Mouse (Mus musculus): ENCODE results near the gene Pmm1.

Pmm1 gene

DNA sequence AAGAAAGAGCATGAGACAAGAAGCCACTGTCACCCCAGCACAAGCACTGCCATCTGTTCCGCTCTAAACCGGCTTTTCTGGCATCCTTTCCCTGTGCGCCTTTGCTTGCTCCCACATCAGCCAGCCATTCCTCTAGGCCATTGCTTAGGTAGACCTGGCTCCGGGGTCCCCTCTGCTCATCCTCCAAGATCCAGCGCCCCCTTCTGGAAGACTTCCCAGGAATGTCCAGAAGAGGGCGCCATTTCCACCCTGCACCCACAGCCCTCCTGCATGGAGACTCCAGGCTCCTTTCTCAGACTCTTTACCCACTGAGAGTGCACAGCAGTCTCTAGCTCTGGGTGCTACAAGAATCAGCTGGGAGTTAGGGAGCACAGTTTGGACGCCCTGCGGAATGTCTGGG, 4.3 kb downstream of the Pmm1 start:
- peak; percentile 40 for DNase-seq (ENCODE audit: low read depth, low spot score)

DNA sequence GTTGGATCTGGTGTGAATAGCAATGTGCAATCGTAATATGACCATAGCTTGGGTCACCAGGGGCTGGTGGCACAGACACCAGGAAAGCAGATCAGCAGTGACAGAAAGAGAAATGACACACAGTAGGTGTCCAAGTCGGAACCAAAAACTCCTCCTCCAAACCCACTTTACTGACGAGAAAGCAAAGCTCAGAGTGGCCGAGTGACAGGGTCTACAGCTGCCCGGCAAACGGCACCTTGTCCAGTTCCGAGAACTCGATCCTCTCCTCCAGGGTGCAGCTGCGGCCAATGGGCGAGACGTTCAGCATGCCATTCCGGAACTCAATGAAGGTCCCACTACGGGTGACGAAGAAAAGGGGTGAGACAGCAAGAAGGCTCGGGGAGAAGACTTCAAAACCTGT, 5.3 kb downstream of the Pmm1 start:
- DNase-seq (ENCODE audit: low read depth, low spot score): no peak

DNA sequence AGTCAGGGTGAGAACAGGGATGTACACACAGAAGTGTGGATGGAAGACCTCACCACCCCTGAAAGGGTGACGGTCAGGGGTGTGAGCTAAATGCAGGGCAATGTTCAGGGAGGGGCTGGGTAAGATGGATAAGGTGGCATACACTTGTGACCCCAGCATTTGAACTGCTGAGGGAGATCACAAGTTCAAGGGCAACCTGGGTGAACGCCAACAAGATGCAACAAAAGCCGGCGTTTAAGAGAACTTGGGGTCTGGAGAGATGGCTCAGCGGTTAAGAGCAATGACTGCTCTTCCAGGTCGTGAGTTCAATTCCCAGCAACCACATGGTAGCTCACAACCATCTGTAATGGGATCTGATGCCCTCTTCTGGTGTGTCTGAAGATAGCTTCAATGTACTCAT, 6.0 kb downstream of the Pmm1 start:
- DNase-seq (ENCODE audit: low read depth, low spot score): no peak

DNA sequence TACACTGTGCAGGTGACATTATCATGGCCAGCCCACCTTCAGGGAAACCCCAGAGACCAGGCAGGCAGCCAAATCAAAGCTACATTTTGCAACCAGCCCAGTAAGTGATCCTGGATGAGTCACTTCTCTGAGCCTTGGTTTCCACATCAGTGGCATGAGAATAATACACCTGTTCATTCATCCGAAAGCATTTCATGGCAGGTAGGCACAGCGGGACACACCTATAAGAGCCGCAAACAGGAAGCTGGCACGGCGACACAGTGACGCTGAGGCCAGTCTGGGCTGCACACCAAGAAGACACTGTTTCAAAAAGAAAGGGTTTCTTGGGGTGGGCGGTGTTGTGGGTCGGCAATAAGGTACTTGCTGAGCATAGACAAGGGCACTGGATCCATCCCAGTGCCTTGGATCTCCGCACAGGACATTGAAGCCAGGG, 6.6 kb downstream of the Pmm1 start:
- DNase-seq (ENCODE audit: low read depth, low spot score): no peak

DNA sequence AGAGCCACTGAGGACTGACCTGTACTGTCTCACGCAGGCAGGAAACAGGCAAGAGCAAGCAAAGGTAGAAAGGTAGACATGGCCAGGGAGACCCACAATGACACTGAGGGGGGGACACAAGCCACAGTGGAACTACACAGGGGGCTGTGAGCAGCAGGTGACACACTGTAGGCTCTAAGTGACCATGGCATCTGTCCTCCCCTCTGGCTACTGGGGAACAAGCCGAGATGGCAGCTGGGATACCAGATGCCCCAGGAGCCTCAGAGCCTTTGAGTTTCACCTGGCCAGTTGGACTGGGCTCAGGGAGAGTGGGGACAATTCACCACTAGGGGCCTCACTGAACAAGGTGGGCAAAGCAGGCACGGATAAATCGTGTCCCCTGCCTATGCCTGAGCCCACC, 8.4 kb downstream of the Pmm1 start:
- no peak for DNase-seq (ENCODE audit: low read depth, low spot score)

DNA sequence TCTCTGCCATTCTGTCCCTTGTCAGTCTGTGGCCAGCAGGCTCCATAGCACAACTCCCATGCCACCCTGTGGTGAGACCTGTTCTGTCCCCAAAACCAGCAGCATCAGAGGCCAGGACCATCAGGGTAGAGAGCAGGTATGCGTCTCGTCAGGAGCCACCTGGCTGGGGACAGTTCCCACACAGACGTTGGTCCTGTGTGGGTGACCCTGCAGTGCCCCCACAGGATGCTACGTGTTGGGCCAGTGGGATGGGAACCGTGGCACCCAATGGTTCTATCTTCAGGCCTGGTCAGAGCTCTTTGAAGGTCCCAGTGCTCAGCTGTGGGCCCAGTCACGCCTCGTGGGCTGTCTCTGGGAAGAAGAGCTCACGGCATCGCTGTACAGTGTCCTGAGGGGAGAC, 9.6 kb downstream of the Pmm1 start:
- DNase-seq (ENCODE audit: low read depth, low spot score): no peak

DNA sequence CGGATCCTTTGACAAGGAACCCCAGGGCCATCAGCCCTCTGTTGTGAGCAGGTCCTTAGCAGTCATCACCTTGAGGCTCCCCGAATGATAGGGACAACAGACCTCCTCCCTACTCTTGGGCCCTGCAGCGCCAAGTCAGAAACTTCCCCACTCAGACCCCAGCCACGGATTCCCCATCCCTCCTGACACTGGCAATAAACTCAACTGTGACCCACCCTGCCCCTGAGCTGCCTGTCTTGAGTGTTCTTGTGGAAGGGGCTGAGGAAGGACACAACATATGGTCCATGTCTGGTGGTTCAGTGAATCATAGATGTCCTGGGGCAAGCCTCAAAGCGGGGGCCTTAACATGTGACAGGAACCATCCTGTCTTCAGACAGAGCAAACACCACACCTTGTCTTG, 10.0 kb downstream of the Pmm1 start:
- no peak for DNase-seq (ENCODE audit: low read depth, low spot score)

DNA sequence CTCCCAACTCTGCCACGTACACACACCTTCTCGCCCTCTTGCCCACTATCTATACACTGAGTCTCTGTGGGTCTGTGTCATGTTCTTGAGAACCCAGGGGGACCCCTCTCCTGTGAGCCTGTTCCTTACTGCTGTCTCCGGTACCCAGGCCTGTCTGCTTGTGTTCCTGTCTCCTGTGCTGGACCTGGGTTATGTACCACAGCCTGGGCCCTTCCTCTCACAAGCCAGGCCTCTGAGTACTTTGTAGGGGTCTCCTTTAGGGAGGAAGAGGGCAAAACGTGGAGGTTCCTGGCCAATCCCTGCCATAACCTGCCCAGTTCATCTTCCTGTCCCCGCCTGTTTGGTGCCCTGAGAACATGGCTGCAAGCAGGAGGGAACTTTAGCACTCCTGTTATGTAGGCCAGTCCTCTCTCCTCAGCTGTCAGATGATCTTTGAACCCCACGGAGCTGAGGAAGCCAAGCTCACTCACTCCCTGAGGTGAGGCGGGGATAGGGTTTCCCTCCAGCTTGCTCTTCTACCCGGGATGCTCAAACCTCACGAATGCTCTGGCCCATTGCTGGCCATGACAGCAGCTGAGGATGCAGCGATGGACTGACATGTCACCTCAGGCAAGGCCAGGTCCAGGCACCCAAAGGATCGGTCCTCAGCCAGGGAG, 11.1 kb downstream of the Pmm1 start:
- no peak for DNase-seq (ENCODE audit: low read depth, low spot score)

DNA sequence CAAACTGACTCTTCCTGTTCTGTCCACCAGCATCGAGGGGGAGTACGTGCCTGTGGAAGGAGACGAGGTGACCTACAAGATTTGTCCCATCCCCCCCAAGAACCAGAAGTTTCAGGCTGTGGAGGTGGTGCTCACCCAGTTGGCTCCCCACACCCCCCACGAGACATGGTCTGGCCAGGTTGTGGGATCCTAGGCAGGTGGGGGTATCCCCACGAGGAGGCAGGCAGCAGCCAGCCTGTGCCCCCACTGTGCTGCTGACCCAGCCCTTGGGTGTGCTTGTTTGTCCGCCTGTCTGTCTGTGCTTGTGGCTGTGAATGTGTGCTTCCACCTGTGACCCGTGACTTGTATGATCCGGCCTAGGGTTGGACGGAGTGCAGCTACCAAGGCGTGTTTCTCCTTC, 11.7 kb downstream of the Pmm1 start:
- DNase-seq (ENCODE audit: low read depth, low spot score): no peak

DNA sequence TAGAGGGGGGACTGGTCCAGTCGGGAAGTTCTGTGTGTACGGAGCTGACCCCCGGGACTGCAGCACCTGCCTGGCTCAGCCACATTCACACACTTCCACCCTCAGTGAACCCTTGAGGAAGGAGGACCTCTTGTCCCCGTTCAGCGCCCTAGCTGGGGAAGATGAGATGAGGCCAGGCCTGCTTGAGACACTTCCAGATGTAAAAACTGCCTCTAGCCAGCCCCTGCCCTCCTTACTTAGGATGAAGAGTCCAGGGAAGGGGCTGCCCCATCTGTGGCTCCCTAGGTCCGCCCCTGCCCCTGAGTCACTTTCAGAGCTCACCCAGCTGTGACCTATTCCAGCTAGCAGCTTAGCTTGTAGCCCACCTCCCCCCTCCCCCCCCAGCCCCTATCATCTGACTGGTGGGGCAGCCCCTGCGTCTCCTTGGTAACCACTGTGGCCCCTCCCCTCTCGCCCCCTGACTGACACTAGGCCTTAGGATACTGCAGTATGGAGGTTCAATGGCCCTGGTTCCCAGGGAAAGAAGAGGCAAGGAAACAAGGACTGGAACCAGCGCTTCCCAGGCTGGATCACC, 17.5 kb downstream of the Pmm1 start:
- DNase-seq (ENCODE audit: low read depth, low spot score): no peak

DNA sequence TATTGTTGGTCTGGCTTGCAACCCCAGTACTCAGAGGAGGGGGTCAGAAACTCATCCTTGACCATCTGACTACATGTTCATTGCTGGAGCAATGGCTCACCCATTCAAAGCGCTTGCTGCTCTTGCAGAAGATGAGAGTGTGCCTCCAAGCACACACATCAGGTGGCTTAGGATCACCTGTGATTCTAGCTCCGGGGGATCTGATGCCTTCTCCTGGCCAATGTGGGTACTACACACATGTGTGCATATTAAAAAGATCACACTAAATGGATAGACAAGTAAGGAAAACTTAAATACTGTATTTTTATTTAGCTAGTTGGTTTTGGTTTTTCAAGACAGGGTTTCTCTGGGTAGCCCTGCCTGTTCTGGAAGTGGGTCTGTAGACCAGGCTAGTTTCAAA, 19.7 kb downstream of the Pmm1 start:
- DNase-seq (ENCODE audit: low read depth, low spot score): no peak

DNA sequence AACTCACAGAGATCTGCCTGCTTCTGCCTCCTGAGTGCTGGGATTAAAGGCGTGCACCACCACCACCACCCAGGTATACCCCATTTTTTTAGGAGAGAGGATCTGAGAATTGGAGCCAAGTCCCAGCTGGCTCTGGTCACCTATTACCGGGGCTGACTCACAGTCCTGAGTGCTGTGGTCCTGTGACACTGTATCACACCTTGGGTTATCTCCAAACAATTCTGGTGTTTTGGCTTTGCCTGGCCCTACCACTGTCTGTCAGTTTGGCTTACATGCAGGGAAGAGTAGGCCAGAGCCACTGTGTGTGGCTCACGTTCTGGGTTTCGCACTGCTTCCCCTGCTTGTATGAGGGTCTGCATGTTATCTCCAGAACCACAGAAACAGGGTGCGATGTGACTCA, 20.5 kb downstream of the Pmm1 start:
- DNase-seq (ENCODE audit: low read depth, low spot score): no peak

DNA sequence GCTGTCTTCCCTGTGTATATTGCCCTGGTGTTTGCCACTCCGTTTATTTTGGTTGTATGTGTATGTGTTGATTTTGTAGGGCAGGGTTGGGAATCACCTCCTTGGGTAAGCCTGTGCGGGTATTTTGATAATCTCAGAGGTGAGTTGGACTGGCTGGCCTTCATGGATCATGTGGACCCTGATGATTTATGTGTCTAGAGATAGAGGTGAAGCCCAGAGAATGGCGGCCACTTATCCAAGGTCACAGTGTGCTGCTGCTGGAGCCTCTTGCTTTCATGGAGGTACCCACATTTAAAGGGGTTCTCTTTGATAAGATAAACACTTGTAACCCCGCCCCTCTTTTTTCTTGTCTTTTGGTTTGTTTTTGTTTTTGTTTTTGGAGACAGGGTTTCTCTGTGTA, 21.0 kb downstream of the Pmm1 start:
- DNase-seq (ENCODE audit: low read depth, low spot score): no peak

DNA sequence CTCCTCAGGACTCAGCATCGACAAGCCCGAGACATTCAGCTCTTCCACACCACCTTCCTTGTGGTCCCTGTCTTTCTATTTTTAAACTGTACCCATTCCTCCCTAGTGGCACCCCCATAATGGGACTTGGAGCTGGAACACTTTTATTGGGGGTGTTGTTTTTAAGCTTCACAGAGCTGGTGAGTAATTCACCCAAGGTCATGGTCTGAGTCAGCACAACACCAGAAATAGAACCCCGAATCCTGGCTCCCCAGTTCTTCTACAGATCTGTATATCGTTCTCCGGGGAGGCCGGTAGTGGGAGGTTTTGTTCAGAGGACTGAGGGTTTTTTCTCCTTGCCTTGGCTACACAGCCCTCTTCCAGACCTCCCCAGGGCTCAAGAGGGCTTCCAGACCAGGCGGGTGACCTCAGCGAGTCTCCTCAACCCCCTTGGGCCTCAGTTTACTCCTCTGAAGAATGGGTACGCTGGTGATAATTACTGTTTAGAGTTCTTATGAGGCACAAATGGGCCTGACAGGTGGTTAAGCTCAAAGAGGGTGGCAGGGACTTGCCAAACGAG, 21.5 kb downstream of the Pmm1 start:
- DNase-seq (ENCODE audit: low read depth, low spot score): no peak

DNA sequence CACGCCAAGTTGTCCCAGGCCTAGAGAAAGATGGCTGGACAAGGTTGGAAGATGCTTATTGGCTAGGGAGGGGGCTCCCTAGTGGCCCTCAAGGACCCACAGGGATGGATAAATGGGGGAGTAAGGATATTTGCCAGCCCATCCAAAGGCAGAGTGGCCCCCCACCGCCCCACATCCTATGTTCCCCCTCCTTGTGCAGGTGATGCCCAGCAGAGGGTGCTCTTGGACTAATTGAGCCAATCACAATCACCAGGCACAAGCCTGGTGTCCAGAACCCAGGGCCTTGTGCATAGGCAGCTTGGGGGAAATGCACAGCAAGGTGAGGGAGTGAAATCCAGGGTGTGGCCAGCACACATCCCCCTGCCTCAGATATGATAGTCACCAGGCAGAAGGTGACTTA, 22.5 kb downstream of the Pmm1 start:
- DNase-seq (ENCODE audit: low read depth, low spot score): no peak

DNA sequence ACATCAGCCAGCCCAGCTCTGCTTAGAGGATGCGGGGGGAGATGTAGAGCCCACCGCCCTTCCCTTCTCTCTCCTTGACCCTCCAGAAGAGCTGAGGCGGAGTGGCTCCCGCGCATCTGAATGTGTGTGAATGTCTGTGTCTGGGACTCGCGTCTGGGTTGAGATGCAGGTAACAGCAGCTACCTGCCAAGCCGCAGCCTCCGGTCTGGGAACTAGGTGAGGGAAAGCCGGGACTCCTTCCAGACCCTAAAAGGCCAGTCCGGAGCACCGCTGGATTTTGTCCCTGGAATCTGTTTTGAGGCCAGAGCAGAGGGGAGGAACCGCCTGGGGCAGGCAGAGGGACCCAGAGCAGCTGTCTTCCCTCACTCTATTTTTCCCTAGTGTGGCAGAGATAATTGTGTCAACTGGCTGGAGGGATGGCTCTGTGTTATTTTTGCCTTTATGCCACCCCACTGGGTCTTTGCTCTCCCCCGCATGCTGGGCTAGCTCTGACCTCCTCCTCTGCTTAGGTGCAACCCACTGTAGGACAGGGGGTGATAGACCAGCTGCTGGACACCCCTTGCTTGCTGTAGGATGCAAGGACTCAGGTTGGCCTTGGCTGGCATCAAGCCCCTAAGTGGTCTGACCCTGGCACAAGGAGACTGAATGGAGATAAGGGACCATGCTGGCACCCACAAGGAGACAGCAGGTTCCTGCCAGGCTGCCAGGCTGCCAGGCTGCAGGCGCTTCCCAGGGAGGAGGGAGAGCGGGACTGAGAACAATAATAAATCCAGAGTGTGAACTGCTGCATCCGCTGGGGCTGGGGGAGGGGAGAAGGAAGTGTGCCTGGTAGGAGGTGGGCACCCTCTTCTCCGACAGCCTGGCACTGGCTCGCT, 23.4 kb downstream of the Pmm1 start:
- DNase-seq (ENCODE audit: low read depth, low spot score): no peak

DNA sequence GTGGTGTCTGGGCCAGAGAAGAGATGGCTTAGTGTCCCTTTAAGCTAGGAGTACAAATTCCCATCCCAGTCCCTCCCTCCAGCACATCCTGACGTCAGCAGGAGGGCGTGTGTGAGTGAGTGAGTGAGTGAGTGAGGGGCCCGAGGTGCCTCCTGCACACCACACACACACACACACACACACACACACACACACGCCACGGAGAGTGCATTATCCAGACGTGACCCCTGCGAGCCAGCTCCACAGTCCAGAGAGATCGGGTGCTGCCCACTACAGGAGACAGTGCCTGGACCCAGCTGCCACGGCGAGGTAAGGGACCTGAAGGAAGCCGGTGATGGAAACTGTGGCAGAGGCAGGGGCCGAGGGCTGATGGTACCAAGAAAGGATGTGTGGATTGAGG, 24.1 kb downstream of the Pmm1 start, which contains the start of gene Csdc2:
Gene Csdc2, plus strand, starts transcription at position 81 of the 400 bp plus-strand sequence.
- DNase-seq (ENCODE audit: low read depth, low spot score): no peak

DNA sequence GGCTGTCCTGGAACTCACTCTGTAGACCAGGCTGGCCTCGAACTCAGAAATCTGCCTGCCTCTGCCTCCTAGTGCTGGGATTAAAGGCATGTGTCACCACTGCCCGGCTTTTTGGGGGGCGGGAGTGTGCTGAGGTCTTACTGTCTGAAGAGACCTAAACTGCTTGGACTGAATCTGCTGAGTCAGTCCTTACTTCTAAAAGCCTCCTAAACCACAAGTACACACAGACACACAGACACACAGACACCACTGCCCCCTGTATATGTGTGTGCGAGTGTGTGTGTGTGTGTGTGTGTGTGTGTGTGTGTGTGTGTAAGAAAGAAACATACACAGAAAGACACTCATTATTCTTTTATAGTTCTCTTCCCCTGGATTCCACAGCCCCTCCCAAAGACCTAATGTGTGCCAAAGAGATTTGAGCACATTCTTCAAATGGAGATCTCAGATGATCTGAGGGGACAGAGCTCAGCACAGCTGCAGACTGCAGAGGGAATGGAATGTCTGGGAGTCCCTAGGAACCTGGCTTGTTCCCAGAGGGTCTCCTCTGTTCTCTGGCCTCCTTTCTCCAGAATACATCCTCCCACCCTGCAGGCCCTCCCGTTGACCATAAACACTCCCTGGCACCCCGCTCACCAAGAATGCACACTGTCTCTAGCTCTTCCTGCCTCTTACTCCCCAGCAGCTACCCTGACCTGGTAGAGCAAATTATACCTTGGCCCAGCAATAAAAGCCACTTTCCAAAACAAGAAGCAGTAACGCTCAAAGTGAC, 24.7 kb downstream of the Pmm1 start:
- no peak for DNase-seq (ENCODE audit: low read depth, low spot score)

DNA sequence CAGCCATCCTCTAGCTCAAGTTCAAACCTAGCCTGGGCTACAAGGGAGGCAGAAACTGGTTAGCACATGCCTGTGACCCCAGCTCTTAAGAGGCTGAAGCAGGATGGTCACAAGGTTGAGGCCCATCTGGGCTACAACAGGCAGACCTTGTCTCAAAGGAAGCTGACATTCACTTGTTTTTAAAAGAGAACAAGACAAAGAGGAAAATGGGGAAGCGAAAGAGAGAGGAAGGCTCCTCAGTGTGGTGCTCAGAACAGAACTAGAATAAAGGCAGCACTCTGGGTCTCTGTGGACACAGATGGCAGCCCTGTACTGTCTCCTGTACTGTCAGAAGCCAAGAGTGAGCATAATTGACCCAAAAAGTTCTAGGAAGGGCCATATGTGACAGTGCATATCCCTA, 26.7 kb downstream of the Pmm1 start:
- no peak for DNase-seq (ENCODE audit: low read depth, low spot score)

DNA sequence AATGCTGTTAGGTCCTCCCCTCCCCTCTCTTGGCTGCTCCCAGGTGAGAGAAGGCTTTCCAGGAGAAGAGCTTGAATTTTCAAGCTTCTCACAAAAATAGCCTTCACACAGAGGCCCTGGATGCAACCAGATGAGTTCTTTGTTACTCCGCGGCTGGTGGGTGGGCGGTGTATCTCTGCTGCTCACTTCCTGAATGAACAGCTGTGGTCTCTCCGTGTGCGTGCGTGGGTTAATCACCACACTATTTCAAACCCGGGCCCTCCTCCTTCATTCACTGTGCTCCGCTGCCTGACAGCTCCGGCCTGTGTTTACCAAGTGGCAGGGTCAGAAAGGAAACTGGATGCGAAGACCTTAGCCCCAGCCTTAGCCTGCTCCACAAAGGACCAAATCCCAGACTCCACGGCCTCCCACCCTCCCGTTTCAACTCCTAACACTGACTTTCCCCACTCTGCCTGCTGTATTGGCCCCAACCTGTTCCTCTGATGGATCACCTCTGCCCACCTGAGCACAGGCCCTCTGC, 27.7 kb downstream of the Pmm1 start:
- no peak for DNase-seq (ENCODE audit: low read depth, low spot score)

DNA sequence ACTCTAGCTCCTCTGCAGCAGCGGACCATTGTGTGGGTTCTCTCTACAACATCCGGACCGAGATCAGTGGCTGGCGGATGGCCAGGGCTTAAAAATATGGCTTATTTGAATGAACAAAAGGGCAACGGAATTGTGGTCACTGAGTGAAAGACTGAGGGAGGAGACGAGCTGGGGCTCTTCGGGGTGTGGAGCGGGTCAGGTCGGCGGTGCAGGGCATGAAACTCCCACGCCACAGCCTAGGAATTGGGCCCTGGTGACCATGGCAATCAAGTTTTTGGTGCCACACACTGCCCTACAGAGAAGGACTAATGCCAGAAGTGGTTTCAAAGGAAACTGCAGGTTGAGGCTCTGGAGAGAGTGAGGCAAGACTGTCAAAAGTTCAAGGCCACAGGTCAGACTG, 32.5 kb downstream of the Pmm1 start:
- no peak for DNase-seq (ENCODE audit: low read depth, low spot score)

DNA sequence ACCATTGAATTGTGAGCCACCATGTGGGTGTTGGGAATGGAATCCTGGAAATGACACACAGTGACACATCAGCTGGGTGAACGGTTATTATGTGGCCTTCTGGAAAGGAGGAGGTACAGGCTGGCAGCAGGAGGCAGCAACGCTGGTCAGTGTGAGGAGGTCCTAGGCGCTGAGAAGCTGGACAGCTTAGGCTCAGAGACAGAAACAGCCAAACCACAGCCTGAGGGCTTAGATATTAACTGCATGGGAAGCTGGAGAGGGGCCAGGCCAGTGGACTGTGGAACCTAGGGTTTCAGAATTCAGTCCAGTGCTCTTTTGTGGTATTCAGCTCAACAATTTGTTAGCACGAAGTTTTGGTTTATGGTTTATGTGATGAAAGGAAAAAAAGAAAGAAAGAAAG, 33.0 kb downstream of the Pmm1 start:
- no peak for DNase-seq (ENCODE audit: low read depth, low spot score)

Data from retina, adult 2 months (tissue).